Mouse (Mus musculus) frontal cortex, postnatal 14 days (tissue): ENCODE measurements around the gene Slc28a2.
"Not testable (repeated sequence)": the region's sequence is repeated elsewhere in the genome, so short reads cannot be mapped to it uniquely, and the experiment has no call there.

Experiments
- DNase-seq, 2 experiments: peaks; one replicate each; pipeline ENCODE4 v3.0.0; 2022; ENCODE audit warnings: low spot score in 2 of 2

Slc28a2 gene

DNA sequence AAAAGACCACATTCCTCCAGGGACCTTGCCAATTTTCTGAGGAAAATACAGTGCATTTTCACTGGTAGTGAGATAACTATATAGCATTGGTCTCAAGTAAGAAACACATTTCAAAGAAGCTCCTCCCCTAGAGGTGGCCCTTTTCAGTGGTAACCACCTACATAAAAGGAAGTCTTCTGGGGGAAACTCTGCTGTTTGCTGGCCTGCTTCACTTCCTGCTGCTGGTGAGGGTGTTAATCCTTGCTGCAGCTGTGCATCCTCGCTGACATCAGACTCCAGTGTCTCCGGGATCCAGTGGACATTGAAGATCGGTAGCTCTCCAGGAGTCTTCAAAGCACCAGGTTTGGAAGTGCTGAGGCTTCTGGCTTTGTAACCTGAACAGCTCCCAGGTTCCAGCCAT is at the start of gene Slc28a2:
TSS of gene Slc28a2 (plus strand) at position 278 of the 400 bp plus-strand sequence.
- not testable (repeated sequence) for DNase-seq

DNA sequence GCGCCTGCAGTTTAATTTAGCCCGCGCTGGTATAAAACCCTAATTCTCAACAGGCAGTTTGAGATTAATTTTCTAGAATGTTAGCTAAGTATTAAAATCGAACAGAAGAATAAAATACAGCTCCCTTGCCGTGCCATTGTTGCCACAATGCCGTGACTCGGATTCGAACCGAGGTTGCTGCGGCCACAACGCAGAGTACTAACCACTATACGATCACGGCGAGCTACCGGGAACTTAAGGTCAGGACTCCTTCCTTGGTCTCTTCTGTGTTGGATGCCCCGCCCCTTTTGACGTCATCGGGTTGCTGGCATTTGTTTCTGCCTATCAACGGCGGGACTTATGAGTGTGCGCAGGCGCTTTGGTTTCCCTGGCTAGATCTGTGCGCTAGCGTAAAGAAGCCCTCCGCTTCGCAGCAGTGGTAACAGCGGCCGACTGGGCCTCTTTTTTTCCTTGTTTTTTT is 49.0 kb upstream of the Slc28a2 start:
- peak; percentile 97 to 100 for DNase-seq

DNA sequence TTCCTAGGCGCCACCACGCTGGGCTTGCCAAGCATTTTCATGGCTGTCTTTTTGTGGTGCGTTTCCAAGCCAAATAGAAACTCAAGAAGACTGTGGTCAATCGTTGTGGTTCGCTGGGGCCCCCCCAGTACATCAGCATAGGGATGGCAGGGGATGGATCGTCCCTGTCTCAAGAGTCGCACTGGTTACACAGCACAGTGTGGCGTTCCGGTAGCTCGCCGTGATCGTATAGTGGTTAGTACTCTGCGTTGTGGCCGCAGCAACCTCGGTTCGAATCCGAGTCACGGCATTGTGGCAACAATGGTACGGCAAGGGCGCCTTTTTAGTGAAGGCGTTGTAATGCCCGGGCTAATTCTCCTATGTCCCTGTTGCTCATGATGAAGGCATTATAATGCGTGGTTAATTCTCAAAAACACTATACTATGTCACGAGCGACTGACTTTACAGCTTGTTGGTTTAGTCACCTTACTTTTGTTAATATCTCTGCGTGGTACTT is 48.5 kb upstream of the Slc28a2 start:
- DNase-seq, result peak; percentile 77 to 78

DNA sequence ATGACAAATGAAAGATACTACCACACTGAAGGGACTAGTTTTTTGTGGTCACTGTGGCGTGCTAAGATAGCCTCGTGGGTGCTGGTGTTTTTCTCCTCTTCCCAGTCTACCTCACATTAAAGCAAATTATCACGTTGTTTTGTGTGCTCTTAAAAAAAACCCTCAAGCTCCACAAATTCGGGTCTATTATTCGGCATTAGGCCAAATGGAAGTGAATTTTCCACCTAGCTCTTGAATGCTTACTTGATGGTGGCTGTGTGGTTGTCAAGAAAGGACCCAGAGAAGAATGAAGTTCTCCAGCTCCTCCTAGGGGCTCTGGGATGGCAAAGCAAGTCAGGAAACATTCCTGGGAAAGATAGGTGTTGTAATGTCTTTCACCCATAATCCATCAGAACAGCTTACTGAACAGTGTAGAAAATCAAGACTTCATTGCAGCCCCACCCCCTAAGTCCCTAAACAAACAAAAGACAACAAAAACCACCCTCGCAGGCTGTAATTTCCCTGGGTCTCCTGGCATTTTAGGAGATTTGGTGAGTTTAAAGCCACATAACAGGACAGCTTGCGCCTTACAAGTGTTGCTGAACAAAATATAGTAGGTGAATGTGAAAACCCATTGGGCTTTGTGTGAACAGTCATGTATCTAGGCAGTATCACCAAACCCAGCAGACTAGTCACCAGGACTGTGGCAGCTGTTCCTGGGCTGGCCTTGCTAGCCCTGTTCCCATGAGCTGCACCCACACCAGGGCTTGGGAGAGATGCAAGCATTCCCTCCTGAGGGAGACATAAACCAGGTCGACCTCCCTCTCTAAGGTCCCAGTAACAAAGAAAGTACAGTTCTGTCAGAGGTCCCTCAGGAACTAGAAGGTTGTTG is 47.6 kb upstream of the Slc28a2 start:
- DNase-seq, result peak in 1 of 2 experiments; percentile 48

DNA sequence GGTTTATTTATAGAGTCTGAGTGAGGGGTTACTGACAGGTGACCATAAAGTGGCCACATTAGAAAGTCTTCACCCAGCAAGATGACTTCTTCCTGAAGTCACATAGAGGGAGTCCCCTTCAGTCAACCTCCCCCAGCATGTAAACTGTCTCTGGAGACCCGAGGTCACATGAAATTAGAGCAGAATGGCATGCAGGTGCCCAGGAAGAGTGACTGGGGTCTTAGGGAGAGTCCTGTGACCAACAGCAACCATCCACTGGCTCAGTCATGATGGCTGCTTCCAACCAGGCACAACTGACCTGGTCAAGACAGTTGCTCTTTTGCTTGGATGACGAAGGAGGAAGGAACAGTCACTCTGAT is 47.0 kb upstream of the Slc28a2 start:
- no peak for DNase-seq

DNA sequence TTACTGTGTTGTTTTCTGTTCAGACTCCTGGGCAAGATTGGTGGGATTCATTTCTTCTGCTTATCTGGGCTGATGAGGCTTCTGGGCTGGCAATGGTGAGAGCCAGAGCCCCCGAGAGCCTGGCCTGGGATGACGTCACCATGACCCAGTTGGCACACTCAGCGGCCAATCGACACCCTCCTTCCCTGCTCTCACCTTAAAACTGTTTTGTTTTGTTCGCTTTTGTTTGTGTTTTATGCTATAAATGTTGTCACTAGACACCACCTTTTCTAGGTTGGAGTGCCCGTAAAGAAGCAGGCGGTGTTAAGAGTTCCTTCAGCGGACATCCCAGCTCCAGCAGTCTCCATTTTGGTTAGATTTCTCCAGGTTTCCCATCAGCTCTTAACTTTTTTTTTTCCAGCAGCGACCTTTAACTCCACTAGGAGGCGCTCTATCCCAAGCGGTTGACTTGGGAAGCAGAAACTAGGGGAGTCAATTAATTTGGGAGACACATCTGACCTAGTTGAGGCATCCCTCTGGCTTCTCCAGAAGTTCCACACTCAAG is 45.4 kb upstream of the Slc28a2 start:
- DNase-seq, result peak in 1 of 2 experiments; percentile 53

DNA sequence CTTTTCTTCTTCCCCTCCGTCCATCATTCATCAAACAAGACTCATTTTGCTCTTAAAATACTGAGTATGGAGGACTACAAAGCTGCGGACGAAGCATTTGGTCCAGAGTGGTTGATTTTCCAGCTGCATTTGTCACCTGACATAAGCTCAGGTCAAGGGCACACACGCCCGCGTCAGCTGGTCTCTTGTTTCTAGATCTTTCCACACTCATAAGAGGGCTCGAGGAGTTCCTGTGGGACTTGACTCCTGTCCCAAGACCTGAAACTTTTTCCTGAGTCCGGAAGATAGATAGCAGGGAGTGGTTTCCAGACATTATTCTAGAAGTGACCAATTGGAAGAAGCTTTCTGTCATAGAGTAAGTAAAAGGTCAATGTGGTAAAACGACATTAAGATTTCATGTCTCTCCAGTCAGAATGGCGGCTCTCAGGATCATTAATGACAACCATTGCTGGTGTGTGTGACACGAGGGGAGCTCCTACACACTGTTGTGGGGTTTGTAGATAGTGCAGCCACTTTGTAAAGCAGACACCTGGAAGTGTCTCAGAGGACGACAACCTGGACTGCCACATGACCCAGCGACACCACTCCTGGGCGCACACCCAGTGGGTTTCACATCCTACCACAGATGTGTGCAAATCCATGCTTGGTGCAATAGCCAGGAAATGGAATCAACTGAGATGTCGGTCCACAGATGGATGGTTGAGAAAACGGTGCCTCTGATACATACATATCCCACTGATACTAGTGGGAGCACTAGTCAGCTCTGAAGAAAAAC is 44.8 kb upstream of the Slc28a2 start:
- no peak for DNase-seq

DNA sequence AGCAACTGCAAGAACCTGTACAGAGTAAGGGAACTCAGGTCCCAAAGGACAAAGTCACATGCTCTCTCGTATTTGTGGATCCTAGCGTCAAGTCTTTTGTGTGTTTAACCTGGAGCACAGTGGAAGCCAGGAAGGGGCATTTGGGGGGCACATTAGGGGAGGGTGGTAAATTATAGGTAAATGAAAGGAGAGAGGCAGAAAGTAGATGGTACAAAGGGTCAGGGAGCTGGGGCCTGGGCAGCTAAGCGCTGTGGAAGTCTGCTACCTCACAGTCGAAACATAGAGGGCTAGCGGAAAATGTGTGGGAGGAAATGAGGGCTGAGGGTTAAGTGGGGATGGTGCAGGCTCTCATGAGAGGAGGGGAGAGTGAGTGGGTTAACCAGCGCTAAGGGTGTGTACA is 44.2 kb upstream of the Slc28a2 start:
- DNase-seq, result no peak

DNA sequence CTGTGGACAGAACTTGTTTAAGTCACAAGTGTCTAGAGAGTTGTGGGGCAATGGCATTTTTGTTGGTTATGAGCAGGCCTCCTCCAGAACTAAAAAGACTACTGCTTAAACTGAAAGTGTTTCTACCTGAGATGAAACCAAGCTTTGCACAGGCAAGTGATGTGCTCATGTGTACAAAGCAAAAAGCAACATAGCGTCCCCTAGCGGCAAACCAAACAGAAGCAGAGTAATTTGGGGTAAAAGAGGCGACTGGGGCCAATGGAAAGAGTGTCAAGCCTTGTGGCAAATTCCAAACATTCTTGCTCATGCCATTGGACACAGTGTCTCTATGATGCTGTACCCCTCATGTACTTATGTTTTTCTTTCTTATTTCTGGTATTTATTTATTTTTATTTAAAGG is 41.2 kb upstream of the Slc28a2 start:
- DNase-seq, result no peak

DNA sequence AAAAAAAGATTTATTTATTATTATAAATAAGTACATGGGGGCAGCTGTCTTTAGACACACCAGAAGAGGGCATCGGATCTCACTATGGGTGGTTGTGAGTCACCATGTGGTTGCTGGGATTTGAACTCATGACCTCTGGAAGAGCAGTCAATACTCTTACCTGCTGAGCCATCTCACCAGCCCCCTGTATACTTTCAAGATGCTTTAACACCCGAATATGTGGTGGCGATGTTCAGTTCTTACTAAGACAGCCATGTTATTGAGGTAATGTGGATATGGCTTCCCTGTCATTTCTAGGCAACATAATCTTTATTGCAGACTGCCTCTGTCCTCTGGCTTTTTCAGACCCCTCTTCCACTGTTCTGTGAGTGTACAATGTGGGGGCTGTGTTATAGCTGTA is 39.1 kb upstream of the Slc28a2 start:
- DNase-seq, result not testable (repeated sequence)

DNA sequence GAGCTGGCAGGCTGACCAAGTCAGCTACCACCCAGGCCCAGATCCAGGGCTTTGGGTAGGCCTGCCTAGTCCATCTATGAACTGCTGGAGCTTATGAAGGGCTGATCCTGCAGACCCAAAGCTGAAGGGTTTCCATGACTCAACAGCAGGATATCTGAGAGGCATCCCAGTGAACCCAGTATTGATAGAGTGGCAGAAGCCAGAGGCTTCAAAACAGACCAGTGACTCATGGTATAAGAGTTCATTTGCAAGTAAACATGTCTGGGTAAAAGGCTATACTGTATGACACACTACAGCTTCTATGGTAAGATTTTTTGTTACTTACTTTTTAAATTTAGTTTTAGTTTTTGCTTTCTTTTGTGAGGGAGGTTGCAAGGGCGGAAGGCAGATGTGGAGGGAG is 30.1 kb upstream of the Slc28a2 start:
- DNase-seq, result no peak

DNA sequence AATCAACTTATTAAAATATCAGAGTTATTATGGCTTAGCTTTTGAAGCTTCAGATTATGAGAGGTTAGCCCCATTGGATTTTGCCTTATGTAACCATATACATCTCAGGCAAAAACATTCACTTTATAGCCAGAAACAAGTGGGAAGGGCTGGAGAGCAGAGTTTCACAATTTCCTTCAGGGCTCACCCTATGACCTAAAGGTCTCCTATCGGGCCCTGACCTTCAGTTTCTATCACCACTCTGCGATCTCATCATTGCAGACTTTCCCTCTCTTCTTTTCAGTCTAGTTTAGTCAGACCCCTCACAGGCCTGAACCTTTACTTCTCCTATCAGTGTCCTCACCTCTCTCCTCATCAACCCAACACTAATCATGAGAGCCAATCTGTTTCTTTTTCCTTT is 18.7 kb upstream of the Slc28a2 start:
- DNase-seq, result no peak

DNA sequence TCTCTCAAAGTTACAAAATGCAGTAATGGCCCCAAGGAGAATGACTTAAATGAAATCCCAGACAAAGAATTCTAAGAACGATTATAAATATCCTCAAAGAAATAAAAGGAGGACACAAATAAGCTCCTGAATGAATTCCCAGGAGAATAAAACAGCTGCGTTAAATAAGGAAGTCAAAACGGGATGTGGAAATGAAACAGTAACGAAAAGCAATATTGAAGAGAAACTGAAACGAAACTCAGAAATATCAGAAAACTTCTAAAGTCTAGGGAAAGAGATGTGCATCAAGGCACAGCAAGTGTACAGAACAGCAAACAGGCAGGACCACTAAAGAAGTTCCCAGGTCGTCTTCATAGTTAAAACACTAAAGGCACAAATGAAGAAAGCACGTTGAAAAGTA is 17.3 kb upstream of the Slc28a2 start:
- DNase-seq, result no peak

DNA sequence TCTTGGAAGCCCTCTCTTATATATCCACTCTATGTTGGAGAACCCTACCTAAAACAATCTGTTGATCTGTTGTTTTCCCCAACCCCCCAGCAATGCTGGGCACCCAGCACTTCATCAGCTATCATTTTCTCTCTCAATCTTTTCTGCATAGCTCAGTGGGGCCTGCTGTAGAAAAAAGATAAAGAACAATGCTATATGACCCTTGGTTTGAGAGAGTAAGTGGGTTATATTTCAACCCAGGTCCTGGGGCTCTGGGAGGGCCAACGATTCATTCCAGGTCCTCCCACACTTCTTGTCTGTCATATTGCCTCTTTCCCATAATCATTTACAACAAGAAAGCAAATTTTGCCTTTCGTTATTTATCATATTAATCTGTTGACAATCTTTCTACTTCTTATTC is 368 bp downstream of the Slc28a2 start:
- not testable (repeated sequence) for DNase-seq

DNA sequence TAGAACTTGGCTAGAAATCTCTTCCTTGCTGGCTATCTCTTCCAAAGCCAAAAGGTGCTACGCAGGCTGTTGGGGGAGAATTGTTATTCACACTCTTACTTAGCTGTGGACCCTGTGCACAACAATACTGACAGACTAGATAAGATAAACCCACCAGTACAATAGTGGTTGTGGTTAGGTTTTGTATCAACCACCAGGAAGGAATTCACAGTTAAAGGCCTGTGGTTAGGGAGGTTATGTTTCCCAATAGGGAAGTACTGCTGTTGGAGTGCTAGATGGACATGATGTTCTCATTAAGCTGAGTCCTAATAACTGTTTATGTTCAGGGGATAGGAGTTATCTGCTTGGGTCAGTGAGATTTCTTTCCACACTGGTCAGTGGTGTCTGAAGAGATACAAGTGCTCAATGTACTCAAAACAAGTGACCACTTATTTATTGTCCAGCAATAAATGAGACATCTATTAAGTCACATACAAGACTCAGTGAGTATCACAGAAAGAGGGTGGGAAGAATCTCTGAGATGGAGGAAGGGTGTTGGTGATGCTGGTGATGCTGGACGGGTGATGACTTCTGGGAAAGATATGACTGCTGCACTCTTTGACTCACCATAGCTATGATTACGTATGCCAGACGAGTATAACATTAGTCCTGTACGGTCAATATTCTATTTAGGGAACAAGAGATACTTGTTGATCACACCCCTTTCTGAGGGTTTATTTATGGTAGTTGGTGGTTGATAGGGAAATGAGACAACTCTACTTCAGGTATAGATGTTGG is 12.6 kb downstream of the Slc28a2 start:
- DNase-seq, result not testable (repeated sequence)

DNA sequence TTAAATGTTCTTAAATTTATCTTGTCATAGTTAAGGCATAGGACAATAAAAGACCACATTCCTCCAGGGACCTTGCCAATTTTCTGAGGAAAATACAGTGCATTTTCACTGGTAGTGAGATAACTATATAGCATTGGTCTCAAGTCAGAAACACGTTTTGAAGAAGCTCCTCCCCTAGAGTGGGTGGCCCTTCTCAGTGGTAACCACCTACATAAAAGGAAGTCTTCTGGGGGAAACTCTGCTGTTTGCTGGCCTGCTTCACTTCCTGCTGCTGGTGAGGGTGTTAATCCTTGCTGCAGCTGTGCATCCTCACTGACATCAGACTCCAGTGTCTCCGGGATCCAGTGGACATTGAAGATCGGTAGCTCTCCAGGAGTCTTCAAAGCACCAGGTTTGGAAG is 14.2 kb downstream of the Slc28a2 start:
- not testable (repeated sequence) for DNase-seq

DNA sequence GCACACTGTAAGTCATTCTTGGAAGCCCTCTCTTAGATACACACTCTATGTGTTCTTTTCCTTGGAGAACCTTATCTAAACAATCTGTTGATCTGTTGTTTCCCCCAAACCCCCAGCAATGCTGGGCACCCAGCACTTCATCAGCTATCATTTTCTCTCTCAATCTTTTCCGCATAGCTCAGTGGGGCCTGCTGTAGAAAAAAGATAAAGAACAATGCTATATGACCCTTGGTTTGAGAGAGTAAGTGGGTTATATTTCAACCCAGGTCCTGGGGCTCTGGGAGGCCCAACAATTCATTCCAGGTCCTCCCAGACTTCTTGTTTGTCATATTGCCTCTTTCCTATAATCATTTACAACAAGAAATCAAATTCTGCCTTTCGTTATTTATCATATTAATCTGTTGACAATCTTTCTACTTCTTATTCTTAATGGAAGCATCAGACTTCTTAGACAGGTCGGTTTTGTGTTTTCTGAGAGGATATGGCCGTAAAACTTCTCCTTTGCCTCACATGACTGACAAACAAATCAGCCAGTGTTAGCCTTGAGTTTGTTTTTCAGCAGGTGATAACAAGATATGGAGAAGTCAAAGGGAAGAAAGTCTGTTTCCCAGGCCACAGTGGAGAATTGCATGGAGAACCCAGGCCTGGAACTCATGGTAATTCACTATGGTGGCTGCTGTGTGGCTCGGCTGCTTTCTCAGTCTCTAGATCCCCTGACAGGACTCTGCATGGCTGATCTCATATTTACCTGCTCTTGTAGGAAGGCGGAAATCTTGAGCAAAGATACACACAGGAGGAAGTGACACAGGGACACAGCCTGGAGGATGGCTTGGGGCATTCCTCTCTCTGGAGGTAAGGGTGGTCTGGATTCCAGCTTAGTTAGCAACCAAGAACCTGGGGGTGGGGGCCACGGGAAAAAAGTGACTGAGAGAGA is 15.0 kb downstream of the Slc28a2 start:
- DNase-seq, result no peak

DNA sequence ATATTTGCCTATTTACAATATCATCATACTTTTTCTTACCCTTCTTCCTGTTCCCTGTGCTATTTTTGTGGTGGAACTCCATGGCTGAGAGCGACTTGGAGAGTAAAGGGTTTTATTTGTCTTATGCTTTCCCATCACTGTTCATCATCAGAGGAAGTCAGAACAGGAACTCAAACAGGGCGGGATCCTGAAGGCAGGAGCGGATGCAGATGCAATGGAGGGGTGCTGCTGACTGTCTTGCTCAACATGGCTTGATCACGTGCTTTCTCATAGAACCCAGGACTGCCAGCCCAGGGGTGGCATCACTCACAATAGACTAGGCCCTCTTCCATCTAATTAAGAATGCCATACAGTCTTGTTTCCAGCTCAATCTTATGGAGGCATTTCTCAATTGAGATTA is 24.1 kb downstream of the Slc28a2 start:
- DNase-seq, result no peak

DNA sequence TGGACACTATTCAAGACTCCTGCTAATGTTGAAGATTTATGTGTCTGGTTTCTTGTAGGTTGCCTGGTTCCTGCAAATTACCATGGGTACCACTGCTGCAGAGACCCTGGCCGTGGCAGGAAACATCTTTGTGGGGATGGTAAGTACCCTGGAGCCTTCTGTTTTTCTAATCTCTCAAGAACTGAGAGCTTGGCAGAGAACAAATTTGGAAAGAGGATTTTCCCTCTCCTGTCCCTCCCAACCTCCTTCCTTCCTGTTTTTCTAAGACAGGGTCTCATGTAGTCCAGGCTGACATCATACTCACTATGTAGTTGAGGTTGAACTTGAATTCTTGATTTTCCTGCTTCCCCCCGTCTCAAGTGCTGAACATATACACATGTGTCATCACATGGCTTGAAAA is 26.1 kb downstream of the Slc28a2 start:
- no peak for DNase-seq

DNA sequence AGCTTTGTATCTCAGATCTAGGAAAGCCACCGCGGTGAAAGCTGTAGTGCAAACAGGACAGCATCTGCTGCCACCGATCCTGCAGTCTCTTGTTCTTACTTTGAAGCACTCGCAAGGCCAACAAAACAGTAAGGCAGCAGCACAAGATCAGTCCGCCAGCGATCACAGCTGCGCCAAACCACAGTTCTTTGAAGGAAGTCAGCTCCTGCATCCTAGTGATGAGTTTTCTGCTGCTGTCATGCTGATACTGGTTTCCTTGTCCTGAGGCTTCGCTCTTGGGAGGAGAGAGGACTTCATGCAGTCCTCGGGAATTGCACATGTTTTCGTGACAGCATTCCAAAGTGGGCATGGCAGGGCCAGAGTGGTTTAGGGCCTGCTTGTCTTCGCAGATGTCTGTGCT is 40.6 kb downstream of the Slc28a2 start:
- DNase-seq, result peak in 1 of 2 experiments; percentile 3
